Mouse (Mus musculus) lung, postnatal 36 days (tissue): ENCODE data around the gene Barx2.
A peak's percentile ranks its signal among the peaks of the same experiment; 100 is the strongest.

ENCODE experiments used
- DNase-seq: peaks from one replicate; pipeline ENCODE4 v3.0.0; 2022; ENCODE audit warnings: mixed read lengths

The Barx2 gene

DNA sequence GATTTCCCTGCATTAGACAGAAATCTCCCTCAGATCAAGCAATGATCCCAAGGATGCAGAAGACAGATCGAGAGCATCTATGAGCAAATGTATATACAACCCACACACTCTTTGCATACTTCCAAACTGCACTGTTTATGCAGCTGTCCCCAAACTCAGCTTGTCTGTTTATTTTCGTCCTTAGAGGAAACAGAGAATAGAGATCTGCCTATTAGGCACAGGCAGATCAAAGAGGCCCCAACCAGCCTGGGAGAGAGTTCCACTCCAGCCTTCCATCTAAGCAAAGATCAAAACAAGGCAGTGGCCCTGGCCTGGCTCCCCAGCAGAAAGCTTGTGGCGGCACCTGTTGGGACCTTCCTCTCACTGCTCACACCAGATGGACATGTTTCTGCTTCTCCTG is 27.0 kb downstream of the Barx2 start:
- DNase-seq = no peak

DNA sequence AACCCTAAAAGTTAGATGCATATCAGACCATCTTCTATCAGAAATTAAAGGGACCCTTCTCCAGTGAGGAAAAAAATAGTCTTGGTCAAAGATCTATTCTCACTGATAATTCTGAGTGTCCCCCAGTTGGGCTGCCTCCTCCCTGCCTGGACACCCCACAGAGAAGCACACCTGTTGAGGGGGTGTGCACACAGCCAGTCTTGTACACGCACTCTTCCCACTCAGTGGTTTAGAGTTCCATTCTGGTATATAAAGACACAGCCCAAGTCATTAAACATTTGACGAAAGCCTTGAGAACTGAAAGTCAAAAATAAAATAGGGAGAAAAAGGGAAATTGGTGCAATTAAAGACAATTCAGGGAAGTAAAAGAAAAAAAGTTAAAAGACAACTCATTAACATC is 30.9 kb downstream of the Barx2 start:
- DNase-seq = no peak

DNA sequence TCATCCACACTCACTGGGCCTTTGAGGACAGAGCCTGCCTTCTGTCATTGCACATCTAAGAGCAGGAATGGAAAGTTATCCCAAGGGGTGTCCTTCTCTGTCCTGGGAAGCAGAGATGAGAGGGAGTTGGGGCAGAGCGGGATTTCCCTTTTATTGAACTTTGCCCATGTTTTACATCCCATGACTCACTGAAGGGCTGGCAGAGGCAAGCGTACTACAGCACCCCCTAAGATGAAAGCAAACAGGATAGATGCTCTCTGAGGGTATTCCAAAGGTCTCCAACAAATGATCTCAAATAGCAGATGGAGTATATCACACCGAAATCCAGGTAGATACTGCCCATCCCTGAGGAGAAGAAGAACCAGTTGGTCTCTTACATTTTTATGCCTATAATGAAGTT is 37.7 kb downstream of the Barx2 start:
- no peak for DNase-seq

DNA sequence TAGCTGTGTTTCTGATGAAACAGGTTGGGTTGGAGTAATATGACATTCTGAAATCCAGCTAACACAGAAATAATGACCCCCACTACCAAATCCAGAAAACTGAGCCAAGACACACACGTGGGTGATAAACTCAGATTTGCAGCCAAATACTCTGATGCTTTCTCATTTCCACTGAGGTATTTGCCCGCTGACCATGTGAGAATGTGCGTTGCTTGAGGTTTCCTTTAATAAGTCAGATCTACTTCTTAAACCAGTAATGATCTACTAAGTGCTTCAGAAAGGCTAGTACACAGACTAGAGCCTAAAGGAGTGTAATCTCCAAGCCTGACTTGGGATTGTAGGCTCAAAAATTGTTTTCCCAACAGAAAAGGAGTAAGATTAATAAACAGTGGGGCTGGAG is 39.0 kb downstream of the Barx2 start:
- no peak for DNase-seq

DNA sequence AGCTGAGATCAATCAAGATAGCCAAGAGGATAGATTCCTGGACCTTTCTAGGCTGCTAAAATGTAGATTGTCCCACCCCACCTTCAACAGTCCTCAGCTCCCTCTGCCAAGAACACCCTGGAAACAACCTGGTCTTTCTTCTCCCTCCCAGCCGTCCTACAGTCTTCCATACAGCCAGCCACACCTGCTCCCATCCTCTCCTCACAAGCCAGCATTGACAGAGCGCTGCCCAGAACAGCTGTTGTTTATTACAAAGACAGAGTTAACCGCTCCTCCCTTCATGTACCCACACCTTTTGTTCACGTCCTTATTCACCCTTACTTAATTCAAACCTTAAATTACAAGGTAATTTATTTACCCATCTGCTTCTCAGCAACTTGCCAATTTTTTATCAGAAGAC is 41.9 kb downstream of the Barx2 start:
- no peak for DNase-seq

DNA sequence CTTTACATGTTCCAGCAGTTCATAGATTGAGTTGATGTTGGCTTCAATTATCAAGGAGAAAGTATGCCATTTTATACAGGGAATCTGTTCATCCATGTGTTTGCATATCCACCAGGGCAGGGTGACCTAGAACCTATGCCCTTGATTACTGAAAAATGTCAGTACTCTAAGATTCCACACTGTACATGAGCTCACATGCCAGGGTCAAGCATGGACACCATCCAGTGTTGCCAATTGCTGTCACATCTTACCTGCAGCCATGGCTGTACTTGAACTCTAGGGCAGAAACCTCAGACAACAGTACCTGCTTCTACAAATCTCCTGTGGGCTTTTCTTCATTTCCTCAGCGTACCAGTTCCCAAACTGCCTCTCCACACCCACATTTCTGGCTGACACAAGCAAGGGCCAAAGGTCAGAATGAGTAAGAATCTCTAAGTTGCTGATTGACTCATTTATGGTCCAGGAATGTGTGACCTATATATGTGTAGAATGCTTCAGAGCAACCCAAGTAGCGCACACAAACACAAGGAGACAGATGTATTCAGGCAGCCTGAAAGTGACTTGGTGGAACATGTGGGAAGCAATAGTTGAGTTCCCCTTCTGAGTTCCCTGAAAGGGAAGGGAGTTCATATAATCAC is 44.3 kb downstream of the Barx2 start:
- no peak for DNase-seq

DNA sequence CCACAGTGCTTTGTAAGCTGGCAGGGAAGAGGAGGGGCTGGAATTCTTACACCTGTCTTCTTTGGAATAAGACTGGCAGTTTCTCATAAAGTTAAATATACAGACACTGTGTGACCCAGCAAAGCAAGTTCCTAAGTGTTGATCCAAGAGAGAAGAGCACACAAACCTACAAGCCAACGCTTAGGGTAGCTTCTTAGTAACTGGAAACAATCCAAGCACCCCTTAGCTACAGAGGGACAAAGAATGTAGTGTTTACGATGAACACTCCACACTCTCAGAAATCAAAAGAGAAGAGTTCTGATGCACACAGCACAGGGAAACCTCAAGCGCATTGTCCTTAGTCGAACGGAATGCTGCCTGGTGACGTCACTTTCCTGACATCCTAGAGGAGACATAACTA is 49.4 kb downstream of the Barx2 start:
- no peak for DNase-seq

DNA sequence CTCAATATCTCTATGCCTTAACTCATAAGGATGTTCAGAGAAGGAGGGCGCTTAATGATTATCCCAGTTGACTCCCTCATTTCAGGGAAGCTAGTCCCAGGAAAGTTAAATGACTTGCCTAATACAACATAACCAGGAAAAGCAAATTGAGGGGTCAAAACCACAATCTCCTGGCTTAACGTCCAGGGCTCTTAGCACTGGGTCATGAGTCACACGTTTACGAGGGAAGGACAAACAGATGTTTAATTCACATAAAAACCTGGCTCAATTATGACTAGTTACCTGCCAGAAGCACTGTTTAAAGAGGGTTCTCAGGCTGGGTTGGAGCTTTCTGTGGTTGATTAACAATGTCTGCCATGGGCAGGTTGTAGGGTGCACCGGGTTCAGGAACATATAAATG is 53.8 kb downstream of the Barx2 start:
- DNase-seq = no peak

DNA sequence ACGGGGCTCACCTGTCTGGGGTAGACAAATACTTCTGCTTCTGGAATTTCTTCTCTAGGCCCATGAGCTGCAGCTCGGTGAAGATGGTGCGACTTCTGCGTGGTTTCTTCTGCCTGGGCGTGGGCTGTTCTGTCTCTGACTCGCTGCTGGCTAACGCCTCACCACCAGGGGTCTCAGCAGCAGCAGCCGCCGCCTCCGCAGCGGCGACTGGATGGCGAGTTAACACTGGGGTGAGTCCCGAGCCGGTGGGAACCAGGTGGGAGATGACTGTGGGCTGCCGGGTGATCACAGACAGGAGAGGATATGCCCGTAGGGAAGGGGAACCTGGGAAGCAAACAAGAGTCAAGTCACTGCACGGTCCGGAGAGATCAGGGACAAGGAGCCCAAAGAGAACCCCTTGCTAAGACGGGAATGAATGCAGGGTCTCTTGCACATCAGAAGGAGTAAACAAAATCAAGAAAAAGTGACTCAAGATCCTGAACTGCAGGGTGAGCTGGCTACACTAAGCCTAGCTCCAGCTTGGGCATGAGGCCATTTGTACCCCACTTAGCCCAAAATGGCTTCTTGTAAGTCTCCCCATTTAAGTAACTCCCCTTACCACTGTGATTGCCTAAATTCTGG is 54.4 kb downstream of the Barx2 start:
- no peak for DNase-seq

DNA sequence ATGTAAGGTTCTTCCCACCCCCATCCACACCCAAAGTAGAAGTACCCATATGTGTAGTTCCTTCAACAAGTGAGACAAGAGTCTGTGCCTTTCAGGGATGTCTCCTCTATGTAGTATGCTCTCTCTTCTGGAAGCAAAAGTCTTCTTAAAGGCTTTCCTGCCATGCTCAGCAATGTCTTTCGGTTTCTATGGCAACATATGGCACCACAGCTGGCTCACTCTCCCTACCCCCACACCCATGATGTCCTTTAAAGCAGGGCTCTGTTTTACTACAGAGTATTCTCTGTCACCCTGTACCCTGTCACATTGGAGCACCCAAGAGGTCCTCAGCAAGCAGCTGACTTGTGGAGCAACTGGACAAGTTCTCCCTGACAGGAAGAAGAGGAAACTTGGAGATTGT is 55.8 kb downstream of the Barx2 start:
- no peak for DNase-seq

DNA sequence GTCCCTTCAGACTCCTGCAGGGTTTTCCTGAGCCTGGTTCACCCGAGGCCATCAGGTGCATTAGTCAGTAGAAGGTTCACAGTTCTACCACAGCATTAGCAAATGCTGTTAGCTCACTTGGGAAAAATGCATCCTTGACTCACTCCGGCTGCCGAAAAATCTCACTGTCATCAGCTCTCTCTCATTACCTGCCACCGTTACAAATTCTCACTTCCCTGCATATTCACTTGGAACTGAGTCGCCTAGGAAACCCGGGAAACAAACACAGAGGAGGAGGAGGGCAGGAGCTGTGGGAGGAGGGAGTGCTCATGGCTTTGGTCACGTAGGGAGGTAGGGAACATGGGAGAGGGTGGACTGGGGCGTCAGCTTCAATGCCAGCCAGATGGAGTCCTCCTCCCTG is 56.8 kb downstream of the Barx2 start:
- DNase-seq = no peak

DNA sequence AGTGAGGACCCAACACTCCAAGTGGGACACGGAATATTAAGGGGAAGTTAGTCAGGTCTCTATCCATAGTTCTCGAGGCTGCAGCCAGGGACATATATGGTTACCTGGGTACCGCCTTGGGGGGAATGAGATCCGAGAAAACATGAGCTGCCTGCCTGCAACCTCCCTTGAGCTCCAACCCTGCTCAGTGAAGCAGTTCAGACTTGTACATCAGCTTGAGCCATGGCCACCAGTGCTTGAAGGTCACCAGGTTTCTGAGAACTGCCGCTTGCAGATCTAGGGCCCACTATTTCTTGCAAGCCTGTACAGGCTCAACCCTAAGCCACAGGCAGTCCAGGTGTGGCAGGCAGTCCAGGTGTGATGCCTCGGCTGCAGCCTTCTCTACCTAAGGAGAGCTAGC is 57.6 kb downstream of the Barx2 start:
- DNase-seq = no peak

DNA sequence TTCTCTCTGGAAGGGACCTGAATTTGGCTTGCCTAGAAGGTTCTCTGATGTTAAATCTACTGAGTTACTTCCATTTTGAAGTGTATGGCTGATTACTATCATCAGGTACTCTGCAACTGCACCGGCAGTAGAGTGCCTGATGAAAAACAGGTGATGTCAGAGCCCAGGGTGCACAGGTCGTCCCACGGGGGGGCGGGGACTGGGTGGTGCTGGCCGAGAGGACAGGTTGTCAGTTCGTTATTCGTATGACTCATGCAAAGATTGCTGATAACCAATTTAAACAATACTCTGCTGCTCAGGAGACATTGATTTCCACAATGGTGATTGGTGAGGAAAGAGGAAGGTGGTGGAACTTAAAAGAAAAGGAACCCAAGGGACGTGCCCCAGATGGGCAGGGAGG is 61.6 kb downstream of the Barx2 start:
- peak; percentile 9 for DNase-seq

DNA sequence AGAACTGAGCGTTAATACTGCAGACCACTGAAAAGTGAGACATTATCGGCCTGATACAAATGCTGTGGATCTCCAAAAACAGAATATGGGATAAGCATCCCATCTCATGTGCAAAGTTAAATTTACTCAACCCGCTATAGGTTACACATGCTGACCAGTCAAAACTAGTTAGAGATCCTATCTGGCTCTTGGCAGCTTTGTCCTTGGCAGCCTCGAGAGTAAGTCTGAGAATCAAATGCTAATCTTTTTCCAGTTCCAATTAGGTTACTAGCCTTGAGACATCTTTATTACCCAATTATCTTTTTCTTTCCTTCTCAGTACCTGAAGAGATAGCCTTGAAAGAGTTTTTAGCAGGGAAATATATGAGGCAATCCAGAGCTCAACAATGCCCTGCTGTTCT is 62.6 kb downstream of the Barx2 start:
- no peak for DNase-seq

DNA sequence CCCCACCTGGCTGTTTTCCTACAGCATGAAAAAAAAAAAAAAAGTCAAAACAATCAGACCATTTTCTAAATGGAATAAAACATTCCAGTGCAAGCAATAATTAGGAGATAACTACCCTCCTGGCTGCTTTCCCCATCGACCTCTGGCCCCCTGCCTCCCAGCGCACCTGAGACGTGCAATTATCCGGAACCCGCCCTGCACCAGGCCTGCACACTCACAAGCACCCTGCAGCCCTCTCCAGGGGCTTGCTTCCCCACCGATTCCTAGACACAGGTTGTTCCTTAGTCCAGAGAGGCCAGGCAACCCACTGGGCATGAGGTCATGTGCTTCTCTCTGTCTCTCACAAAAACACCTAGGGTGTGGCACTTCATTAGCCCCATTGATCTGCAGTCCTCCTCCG is 63.9 kb downstream of the Barx2 start:
- DNase-seq = no peak

DNA sequence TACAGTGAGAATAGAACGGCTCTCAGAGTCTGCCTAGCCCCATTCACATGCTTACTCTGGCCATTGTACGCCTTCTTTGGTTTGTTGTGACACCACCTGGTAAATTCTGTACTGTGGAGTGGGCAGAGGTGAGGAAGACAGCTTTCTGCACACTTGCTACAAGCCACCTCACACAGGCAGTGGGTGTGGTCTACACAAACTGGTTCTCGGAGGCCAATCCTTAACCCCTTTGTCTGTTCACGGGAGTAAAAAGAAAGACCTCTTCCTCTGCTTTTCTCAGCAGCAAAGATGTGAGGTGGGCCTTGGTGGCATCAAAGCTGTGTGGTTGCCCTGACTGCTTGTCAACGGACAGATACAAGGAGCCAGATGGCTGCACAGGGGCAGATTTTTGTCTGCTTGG is 68.6 kb downstream of the Barx2 start:
- no peak for DNase-seq

DNA sequence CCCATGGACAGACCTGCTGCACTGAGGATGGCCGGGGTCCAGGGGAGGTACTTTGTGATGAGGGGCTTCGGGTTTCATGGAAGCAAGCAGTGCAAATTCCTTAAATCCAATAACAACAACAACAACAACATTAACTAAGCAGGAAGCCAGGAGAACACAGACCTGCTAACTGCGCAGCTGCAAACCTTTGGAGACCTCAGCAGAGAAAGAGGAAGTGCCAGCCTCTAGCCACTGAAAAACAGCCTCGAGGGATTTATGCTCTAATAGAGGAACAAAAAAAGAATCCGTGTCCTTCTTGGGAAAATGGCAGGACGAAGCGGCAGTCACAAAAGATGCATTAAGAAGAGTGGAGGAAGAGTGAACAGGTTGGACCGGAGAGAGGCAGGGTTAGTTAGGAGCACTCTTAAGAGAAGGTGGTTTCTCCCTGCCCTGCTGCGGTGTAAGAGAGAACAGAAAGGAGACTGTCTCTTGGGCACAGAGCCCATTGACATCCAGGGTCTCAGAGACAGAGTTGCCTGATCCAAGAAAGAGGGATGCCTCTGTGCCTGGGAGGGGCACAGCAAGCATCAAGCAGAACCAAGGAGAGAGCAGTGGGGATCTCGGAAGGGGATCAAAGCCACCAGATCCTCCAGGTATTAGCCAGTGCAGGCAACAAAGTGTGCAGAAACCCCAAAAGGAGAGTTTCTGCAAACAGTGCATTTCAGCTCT is 72.0 kb downstream of the Barx2 start:
- peak; percentile 16 for DNase-seq

DNA sequence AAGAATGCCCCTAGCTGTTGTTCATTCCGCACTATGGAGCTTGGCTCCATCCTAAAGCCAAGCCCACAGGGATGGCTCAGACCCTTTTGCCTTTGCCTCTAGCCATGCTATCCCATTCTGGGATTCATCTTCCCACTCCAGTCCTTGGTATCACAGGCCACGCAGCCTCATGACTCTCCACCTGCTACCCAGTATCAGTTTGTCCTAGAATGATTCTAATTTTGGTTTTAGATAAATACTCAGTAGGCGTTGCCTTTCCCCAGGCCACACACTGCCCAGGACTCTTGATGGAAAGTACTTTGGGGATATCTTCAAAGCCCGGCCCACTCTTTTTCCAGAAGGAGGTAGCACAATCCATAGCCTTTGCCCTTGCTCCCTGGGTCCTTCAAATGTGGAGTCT is 72.7 kb downstream of the Barx2 start:
- no peak for DNase-seq

DNA sequence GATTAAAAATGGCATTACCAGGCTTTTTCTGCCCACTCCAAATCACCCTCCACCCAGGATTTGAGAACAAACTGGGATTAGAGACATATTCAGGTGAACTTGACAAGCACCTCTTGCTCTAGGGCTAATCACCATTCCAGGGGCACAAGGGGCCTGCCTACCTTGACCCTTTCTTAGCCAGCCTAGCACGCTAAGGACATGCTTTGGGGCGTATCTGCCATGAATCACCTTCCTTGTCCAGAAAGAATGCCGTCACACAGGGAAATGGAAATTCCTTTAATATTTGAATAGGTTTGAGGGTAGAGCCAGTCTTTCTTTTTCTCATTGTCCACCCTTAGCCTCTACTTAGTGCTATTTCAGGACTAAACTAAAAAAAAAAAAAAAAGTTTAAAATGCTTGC is 73.2 kb downstream of the Barx2 start:
- DNase-seq = no peak

DNA sequence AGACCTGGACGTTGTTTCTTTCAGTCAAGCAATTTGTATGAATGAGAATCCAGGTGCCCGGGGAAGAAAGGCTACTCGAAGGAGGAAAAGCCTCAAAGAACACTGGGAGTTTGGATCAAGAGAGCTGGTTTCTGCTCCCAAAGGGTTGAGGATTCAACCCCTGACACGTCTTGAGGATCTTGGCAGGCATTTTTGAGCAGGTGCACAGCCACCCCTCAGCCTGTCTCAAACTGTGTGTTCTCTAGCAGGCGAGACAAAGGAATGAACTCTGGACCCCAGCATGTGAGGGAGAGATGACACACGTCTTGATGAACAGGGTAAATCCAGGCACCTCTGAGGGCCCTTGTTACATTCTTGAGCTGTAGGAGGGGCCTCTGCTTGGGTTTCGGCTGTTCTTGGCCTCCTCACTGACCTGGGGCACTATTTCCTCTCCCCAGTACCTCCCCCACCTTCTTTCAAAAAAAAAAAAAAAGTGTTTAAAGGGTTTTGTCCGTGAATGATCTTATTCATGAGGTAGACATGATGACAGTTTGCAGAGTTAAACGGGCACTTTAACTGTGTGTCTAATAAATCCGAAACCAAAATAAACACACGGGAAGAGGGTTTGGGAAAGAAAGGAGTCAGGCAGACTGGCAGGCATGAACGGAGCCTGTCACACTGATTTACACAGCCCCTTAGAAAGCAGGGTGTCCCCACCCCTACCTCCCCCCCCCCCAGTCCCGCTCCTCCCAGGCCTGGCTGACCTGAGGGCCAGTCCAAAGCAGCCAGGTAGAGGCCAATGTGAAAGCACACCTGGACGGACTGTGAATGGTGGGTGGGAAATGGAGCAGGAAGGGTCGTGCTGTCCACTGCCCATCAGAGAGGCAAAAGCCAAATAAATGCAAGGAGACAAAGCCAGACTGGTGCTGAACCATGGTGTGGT is 73.9 kb downstream of the Barx2 start:
- DNase-seq = no peak

DNA sequence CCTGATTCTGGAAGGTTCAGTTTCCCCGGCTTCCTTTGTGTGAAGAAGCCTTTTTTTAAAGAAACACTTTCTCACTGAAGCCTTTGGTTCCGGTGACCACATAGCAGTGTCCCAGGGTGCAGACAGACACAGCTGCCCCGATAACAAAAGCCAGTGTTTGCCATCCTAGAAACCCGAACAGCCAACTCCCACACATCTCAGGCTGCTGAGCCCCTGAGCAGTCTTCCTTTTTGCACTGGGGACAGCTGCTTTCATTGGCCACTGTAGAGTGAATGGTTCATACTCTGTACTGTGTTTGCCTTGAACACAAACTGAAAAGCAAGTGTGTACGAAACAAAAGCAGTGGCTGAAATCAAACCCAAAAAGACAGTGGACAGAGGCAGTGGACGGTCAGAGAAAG is 75.2 kb downstream of the Barx2 start:
- no peak for DNase-seq

DNA sequence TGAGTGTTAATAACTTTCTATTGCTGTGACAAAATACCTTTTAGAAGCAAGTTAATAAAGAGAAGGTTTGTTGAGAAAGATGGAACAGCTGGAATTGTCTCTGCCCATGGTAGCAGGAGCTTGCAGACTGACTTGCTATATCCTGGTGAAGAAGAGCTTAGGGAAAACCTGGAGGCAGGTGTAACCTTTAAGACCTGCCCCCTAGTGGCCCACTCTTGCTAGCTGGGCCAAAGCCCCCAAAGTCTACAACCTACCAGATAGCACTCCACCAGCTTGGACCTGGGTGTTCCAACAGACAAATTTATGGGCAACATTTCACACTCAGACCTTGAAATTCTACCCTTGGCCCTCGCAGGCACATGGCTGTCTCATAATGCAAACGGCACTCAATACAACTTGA is 104.5 kb downstream of the Barx2 start:
- peak; percentile 7 for DNase-seq

DNA sequence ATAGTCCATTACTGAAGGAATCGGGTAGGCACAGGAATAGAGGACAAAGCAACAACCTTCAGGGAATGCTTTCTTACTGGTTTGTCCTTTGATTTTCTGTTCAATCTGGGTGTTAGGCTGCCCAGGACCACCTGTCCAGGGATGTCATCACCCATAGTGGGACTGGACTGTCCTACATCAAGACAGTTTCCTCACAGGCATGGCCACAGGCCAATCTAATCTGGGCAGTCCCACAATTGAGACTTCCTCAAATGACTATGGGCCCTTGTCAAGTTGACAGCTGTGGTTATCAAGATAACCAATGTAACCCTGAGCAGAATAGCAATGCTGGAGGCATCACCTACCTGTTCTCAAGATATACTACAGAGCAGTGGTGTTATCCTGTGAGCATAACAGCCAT is 110.6 kb downstream of the Barx2 start:
- DNase-seq = no peak
